Mouse (Mus musculus) gastrocnemius, adult 2 months (tissue): Measurements from ENCODE around the gene Ap1s3. TPM values are rescaled to one million over a fixed set of nuclear protein-coding genes. Genes with fewer than 3 reads are reported as not detected.
A peak's percentile ranks its signal among the peaks of the same experiment; 100 is the strongest.
"Not testable (repeated sequence)": the region's sequence is repeated elsewhere in the genome, so short reads cannot be mapped to it uniquely, and the experiment has no call there.

ENCODE experiments used
- DNase-seq: peaks from one replicate; pipeline ENCODE4 v3.0.0; 2022
- H3K27ac ChIP-seq: fragments of 200-600 bp; 2 replicates; pipeline ENCODE4 v1.8.1; 2022; ENCODE audit warnings: mild to moderate bottlenecking
- H3K4me3 ChIP-seq: fragments of 200-600 bp; 2 replicates; pipeline ENCODE4 v1.8.1; 2022; ENCODE audit warnings: mild to moderate bottlenecking, moderate library complexity
- CTCF ChIP-seq: fragments of 200-600 bp; IDR thresholded peaks from 2 replicates; pipeline ENCODE4 v1.8.1; 2022; ENCODE audit warnings: antibody characterized with exemption, mild to moderate bottlenecking, moderate library complexity
- intact Hi-C: fragments of 180-260 bp; cut with DNase I; formaldehyde crosslinking; loops from one replicate; pipeline ENCODE4 v1.15.1; 2025
- total RNA-seq, 2 experiments: library from RNA; stranded (reverse); gene quantifications; 2 replicates each; pipeline ENCODE4 v1.2.3; 2021

Gene Ap1s3
- total RNA-seq, 2 experiments from 2014 or later: not detected

- DNase-seq: no peak
- Histone ChIP-seq H3K27ac (no peak overlapping the region), H3K4me3 (no peak overlapping the region)
- no peak for TF ChIP-seq CTCF
- intact Hi-C loops: no loop called here
These were observed 16.8 kb downstream of the Ap1s3 start for GRCm38 (mm10) chr1:79654948-79655347.

- intact Hi-C loops: no loop called here
- no peak for TF ChIP-seq CTCF
- Histone ChIP-seq H3K4me3 (no peak overlapping the region), H3K27ac (no peak overlapping the region)
- DNase-seq: no peak
These were observed 28.2 kb downstream of the Ap1s3 start for GRCm38 (mm10) chr1:79643411-79644110.

- intact Hi-C loops: no loop called here
- H3K27ac ChIP-seq: no peak overlapping the region
- no peak overlapping the region for H3K4me3 ChIP-seq
- TF ChIP-seq CTCF: no peak
- no peak for DNase-seq
These were observed 29.1 kb downstream of the Ap1s3 start for GRCm38 (mm10) chr1:79642680-79643079.

GRCm38 (mm10) chr1:79641355-79641754 is 30.4 kb downstream of the Ap1s3 start:
- no peak for DNase-seq
- intact Hi-C loops: no loop called here
- Histone ChIP-seq H3K4me3 (no peak overlapping the region), H3K27ac (no peak overlapping the region)
- no peak for TF ChIP-seq CTCF

- no peak overlapping the region for H3K27ac ChIP-seq
- intact Hi-C loops: no loop called here
- H3K4me3 ChIP-seq: no peak overlapping the region
- DNase-seq: peak; percentile 36
- peak; percentile 54 for TF ChIP-seq CTCF
These were observed 31.6 kb downstream of the Ap1s3 start for GRCm38 (mm10) chr1:79640151-79640550.

- intact Hi-C loops: no loop called here
- no peak for TF ChIP-seq CTCF
- H3K4me3 ChIP-seq: no peak overlapping the region
- no peak overlapping the region for H3K27ac ChIP-seq
- no peak for DNase-seq
These were observed 32.1 kb downstream of the Ap1s3 start for GRCm38 (mm10) chr1:79639683-79640082.

GRCm38 (mm10) chr1:79639107-79639506 is 32.7 kb downstream of the Ap1s3 start:
- Histone ChIP-seq H3K27ac (no peak overlapping the region), H3K4me3 (no peak overlapping the region)
- intact Hi-C loops: no loop called here
- no peak for TF ChIP-seq CTCF
- DNase-seq: no peak

- Histone ChIP-seq H3K4me3 (no peak overlapping the region), H3K27ac (no peak overlapping the region)
- no peak for TF ChIP-seq CTCF
- no peak for DNase-seq
- intact Hi-C loops: no loop called here
These were observed 34.0 kb downstream of the Ap1s3 start for GRCm38 (mm10) chr1:79637768-79638167.

- Histone ChIP-seq H3K4me3 (no peak overlapping the region), H3K27ac (no peak overlapping the region)
- DNase-seq: no peak
- intact Hi-C loops: no loop called here
- no peak for TF ChIP-seq CTCF
These were observed 40.3 kb downstream of the Ap1s3 start for GRCm38 (mm10) chr1:79631521-79631920.

GRCm38 (mm10) chr1:79629726-79630125 is 42.0 kb downstream of the Ap1s3 start:
- no peak for TF ChIP-seq CTCF
- H3K4me3 ChIP-seq: no peak overlapping the region
- intact Hi-C loops: no loop called here
- H3K27ac ChIP-seq: no peak overlapping the region
- no peak for DNase-seq

- H3K27ac ChIP-seq: no peak overlapping the region
- peak; percentile 23; the same call in 1 of the 2 replicates for TF ChIP-seq CTCF
- intact Hi-C loops: no loop called here
- H3K4me3 ChIP-seq: no peak overlapping the region
- no peak for DNase-seq
These were observed 45.6 kb downstream of the Ap1s3 start for GRCm38 (mm10) chr1:79626140-79626539.

- intact Hi-C loops: no loop called here
- Histone ChIP-seq H3K4me3 (no peak overlapping the region), H3K27ac (no peak overlapping the region)
- DNase-seq: no peak
- TF ChIP-seq CTCF: no peak
These were observed 52.3 kb downstream of the Ap1s3 start for GRCm38 (mm10) chr1:79619434-79619833.

GRCm38 (mm10) chr1:79616492-79616891 is 55.3 kb downstream of the Ap1s3 start:
- Histone ChIP-seq H3K4me3 (no peak overlapping the region), H3K27ac (no peak overlapping the region)
- DNase-seq: no peak
- no peak for TF ChIP-seq CTCF
- intact Hi-C loops: no loop called here

GRCm38 (mm10) chr1:79614456-79614855 is 57.3 kb downstream of the Ap1s3 start:
- intact Hi-C loops: no loop called here
- H3K27ac ChIP-seq: no peak overlapping the region
- no peak for TF ChIP-seq CTCF
- no peak overlapping the region for H3K4me3 ChIP-seq
- DNase-seq: no peak

- H3K27ac ChIP-seq, DNase-seq, intact Hi-C loops, H3K4me3 ChIP-seq: not testable (repeated sequence)
- TF ChIP-seq CTCF: 0 out of 2 replicates have a peak, but pooled peaks have one; percentile 8
These were observed 60.5 kb downstream of the Ap1s3 start for GRCm38 (mm10) chr1:79611271-79611670.

- DNase-seq, H3K4me3 ChIP-seq, H3K27ac ChIP-seq, intact Hi-C loops: not testable (repeated sequence)
These were observed 62.9 kb downstream of the Ap1s3 start for GRCm38 (mm10) chr1:79608856-79609255.
